Mouse (Mus musculus) gastrocnemius, postnatal 14 days (tissue): Measurements from ENCODE around the gene Fcrlb. TPM values are rescaled to one million over a fixed set of nuclear protein-coding genes. Genes with fewer than 3 reads are reported as not detected.

Experiments
- DNase-seq: peaks from one replicate; pipeline ENCODE4 v3.0.0; 2021; ENCODE audit warnings: mixed read lengths
- intact Hi-C: fragments of 180-260 bp; cut with DNase I; formaldehyde crosslinking; loops from one replicate; pipeline ENCODE4 v1.15.1; 2025; ENCODE audit warnings: low total_unique reads
- total RNA-seq, 2 experiments: library from RNA; stranded (reverse); gene quantifications; 2 replicates each; pipeline ENCODE4 v1.2.3; 2021

The Fcrlb gene
- total RNA-seq, 2 experiments from 2014 or later, result not detected

DNA sequence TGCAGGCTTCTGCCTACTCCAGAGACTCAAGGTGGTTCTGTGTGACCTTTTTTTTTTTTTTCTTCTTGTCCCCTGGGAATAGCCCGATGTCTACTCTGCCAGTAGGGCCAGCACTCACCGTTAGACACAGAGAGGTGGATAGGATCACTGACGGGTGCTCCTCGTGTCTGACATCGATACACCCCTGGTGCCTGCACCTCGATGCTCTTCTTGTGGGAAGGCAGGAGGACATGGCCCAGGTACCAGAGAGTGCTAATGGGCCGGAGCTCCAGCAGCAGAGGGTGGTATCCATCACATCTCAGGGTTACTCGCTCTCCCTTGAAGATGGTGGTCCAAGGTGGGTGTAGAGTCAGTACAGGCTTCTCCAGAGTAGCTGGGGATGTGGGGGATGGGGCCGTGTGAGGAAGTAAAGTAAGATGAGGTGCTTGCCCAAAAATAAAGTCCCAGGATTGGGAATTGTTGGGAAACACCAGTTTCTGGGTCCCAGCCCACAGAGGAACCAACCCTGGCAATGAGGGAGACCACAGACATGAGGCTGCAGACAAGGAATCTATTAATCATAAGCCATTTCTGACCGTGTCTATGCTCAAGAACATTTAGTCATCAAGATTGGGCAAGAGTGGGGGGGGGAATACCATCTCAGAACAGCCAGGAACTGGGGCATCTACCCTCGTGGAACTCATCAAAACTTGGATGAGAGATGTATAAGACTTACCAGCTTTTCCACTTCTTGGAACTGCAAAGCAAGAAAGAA, 657 bp downstream of the Fcrlb start:
- DNase-seq, result no peak
- intact Hi-C loops, result no loop called here

DNA sequence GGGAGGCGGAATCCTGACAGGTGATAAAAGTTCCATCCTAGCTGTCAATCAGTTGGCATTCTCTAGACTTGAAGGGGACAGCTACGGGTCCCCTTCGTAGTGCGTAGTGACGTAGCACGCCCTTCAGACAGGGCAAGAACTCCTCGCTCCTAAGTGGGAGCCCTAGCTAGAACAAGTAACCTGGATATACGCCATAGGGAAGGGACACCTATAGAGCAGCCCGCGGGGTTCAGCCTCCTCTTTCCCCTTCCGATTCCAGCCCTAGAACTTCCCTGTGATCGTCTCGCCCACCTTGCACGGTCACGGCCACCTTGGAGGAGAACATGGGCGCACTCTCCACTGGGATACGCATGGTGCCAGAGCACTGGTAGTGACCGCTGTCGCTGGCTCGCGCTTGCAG, 4.4 kb downstream of the Fcrlb start:
- intact Hi-C loops, result no loop called here
- no peak for DNase-seq

DNA sequence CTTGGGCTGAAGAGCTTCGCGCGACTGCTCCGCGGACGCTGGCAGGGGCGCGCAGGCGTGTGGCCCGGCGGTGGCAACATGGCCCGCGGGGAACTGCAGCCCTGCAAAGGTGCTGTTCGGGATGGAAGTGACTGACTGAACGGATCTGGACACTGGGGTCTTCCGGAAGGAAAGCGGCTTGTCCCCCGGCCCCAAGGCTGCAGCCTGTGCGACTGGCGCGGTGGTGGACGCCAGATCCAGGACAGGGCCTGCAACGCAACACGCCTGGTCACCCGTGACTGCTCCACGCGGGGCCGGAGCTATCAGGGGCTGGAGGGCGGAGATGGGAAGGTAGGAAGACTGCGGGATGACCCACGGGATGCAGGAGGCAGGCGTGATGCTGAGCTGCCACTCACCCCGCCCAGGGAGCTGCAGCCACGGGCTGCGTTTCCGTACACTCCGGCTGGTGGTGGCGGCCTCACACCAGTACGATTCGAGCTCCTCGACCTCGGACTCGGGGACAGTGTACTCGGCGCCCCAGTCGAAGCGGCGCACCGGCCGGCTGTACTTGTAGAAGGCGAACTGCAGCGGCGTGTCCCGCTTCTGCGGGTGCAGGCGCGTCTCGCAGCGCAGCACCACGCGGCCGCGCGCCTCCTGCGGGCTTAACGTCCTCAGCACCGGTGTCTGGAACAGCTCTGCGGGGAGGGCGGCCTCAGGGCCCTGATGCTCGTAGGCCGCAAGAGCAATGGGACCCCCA, 5.1 kb downstream of the Fcrlb start:
- peak; percentile 21 for DNase-seq

DNA sequence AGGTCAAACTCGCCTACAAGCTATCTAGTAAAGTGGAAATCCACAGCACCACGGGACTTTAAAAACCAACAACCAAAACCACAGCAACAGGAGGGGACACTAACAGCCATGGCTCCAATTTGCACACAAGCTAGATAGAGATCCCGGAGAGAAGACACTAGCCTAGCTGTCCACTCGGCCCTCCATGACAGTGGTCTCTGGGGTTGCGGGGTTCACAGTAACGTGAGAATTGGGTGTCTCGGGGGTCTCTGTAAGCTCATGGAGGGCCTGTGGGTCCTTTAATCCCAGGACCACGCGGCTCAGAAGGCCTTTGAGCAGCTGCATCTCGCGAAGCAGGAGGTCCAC, 5.7 kb downstream of the Fcrlb start:
- no peak for DNase-seq
- intact Hi-C loops, result no loop called here

More for the DNA sequence above, 5.1 kb downstream of the Fcrlb start:
- intact Hi-C loops, result no loop called here

DNA sequence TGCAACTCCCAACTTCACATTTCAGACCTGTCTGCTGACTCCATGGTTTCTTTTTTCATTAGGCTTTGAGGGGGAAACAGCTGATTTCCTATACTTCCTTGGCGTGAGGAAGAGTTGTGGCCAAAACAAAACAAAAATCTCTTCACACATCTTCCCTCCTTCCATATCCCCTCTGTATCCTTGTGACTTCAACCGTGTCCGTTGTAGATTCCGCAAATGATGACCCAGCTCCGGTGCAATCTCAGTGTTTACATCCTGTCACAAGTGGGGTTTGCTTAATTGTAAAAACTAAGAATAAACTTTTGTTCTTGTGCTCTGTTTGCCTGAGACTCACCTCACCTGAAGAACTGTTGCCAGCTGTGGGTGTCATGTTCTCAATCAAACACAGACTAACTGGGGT, 9.3 kb downstream of the Fcrlb start:
- intact Hi-C loops, result loop anchor here (2.0 kb wide), 1 partner anchor 91 kb away; no protein-coding TSS in a partner anchor

DNA sequence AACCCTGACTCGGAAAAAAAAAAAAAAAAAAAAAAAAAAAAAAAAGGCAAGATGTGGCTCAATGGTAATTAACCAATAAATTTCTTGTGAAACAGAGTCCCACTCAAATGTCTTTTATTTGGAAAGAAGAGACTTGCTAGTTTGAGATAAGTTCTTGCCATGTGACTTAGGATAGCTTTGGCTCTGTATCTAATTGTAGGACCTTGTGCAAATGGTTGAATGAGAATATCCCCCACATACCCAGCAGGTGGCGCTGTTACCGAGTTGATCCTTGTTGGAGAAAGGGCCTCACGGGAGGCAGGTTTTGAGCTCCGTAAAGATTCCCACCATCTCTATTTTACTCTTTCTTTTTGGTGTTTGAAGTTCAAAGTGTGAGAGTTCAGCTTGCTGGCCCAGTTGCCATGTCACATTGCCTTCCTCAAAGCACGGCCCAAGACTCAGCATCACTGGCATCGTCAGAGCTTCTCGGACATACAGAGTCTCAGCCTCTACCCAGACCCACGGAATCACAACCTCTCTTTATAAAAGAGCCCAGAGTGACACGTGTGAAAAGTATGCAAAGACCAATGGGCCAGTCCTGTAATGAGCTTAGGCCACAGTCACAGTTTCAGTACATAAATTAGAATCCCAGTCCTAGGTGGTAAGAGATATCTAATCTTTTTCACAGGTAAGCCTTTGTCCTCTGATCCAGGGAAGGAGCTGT, 11.1 kb downstream of the Fcrlb start:
- DNase-seq, result peak; percentile 77
- intact Hi-C loops, result loop anchor here (2.0 kb wide), 1 partner anchor 93 kb away; no protein-coding TSS in a partner anchor

More for the DNA sequence above, 9.3 kb downstream of the Fcrlb start:
- no peak for DNase-seq

DNA sequence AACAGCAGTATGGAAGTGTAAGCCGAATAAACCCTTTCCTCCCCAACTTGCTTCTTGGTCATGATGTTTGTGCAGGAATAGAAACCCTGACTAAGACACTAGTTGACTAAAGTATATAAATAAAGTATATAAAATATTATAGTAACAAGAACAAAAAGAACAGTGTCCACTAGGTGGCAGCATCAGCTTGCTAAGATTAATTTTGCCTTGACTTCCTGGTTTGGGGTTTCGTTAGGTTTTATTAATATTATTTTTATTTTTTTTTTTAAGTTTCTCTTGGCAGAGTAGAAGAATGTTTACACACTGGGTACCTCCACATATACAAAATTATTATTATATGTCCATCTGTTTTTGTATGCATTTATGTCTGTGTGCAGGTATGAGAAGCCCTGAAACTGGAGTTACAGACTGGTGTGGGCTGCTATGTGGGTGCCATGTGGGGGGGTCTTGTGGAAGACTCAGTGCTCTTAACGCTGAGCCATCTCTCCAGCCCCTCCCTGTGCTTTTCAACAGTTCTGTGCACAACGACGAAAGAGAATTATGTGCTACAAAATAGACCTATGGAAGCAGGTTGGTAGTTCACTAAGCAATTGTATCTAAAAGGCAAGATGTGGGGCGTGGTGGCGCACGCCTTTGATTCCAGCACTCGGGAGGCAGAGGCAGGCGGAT, 11.8 kb downstream of the Fcrlb start:
- intact Hi-C loops, result no loop called here
- no peak for DNase-seq

DNA sequence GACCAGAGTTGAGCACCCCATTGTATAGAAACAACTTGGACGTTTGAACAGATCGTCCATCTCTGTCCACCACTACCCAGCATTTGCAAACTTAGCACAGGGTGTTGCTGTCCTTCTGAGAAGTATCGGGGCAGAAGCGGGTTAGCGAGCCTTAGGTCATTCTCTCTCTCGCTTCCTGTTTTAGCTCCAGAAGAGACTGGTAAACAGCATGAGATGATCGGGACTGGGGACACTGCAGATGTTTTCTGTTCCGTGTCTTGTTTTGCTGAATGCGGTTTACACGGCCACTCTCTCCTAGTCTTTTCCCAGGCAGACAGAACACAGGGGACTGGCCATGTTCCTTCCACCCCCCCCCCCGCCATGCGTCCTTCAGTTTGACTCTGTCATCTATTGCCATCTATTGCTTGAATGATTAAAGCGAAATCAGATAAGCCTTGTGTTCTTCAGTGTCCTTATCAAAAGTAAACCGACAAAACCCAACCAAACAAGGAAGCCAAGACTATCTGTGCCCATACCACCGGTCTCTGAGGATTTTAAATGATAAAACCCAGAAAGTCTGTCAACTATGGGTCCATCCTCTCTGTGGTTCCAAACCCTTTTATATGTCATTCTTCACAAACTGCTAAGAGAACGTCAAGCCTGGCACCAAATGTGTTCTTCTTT, 14.2 kb downstream of the Fcrlb start:
- intact Hi-C loops, result no loop called here
- no peak for DNase-seq

DNA sequence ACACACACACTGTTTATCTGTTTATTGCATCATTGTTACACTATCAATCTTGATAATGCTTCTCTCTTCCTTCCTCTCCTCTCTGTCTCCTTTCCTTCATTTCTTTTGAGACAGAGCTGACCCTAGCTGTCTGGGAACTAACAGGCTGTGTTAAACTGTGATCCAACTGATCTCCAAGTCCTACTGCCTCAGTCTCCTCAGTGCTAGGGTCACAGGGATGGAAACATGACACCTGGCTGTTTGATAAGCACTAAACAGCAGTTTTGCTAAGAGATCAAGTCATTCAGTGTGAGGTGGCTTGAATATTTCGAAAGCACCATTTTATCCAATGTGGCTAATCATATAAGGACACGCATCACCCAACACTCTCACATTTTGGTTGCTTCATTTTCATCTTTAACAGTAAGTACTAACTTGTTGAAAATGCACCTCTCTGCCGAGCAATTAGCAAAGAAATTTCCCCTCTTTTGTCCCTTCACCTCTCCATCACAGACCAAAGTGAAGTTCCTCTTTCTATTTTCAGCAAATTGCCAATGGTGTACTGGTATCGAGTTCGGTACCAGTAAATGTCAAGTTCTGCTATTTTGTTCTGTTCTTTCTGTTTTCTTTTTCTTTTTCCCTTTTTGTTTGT, 16.0 kb downstream of the Fcrlb start:
- no peak for DNase-seq
- intact Hi-C loops, result no loop called here

DNA sequence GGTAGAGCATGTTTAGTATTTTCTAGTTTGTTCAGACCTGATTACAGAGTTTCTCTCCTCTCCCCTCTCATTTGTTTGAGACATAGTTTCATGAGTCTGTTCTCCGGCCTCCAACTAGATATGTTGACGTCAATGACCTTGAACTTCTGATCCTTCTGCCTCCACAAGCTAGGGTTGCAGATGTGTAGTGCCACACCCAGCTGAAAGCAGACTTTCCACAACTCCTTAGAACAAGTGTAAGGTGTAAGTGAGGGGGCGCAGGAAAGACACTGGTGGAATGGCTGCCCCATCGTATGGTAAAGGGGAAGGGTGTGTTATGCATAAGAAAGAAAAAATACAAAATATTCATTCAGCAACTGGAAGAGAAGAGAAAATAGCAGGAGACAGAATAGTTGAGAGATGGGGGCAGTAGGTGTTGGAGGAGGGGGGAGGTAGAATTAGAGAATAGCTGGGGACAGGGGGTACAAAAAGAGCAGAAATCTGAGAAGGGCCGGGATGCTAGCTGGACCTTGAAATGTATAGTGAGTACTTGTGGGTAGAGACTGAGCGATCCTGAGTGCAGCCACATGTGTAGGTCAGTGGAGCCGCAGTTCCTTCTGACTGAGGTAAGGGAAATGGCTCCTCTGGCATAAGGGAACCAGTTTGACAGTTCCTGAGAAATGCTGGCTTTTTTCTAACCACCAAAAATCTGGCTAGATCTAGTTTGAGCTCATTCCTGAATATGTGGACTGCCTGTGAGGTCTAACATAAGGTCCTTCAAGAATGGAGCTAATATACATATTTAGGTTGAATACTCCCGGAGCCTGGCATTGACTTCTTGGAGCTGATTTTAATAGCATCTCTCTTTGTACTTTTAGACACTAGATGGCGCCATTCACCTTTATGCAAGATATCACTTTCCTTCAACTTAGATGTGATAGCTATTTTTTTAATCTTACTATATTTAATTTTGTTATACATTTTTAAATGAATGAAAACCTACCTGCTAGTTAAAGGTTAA, 17.8 kb downstream of the Fcrlb start:
- DNase-seq, result no peak
- intact Hi-C loops, result no loop called here

DNA sequence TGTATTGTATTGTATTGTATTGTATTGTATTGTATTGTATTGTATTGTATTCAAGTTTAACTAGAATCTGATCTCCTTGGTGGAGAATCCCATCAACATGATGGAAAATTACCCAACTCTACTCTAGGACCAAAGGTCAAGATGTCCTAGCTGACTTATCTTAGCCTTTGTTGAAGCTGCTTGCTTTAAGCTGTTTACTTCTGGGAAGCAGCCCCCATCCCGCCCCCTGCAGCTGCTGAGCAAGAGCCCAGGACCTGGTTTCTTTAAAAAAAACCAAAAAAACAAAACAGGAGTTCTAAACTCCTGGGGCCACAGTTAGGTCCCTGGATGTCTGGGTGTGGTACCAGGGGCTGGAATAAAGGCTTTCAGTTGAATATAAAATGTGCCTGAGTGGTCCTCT, 20.5 kb downstream of the Fcrlb start:
- intact Hi-C loops, result no loop called here
- DNase-seq, result no peak

DNA sequence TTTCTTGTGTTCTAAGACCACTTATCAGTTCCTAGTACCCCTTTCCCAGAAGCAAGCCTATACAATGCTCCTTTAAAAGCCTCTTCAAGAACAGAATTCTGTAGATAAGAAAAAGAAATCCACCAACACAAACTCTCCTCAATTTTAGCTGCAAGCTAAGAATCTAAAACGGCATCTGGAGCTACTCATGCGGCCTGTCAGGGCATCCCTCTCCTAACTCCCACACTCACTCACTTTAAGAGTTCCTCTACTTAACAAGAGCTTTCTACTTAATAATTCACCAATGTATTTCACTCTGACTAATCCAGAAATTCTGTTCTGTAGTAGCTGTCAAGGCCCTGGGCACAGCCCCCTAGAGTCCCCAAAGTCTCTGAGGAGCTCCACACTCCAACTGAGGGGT, 21.1 kb downstream of the Fcrlb start:
- DNase-seq, result no peak
- intact Hi-C loops, result no loop called here

DNA sequence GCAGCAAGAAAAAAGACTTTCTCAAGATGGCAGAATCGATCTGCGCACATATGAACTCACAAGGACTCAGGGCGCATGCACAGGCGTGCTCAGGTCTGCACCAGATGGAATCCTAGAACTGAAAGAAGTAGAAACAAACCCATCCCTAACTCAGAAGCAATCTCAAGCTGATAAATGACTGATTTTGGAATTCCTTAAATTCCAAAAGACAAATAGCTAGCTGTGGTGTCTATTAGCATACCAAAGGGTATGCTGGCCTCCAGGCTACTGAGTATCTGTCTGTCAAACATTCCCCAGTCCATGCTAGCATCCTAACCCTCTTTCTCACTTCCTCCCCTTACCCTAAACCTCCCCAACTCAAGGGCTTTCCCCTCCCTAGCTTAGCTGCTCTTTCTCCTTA, 23.4 kb downstream of the Fcrlb start:
- DNase-seq, result no peak
- intact Hi-C loops, result no loop called here

DNA sequence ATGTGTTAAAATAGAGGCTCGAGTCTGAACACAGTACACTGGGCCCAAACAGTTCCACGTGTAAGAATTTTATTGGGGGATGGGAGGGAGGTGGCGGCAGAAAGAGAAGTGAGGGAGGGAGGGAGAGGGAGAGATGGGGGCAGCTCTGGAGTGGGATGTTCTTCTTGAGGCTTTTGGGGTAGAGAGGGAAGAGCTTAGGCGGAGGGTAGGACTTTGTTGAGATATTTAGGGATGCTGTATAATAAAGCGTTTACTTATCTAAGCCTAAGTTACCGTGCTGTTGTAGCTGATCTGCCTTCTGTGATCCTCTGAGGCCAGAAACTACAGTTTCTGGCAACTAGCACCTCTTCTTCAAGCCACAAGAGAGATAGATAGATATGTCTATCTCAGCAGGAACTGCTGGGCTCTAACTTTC, 26.7 kb downstream of the Fcrlb start:
- DNase-seq, result no peak
- intact Hi-C loops, result no loop called here

DNA sequence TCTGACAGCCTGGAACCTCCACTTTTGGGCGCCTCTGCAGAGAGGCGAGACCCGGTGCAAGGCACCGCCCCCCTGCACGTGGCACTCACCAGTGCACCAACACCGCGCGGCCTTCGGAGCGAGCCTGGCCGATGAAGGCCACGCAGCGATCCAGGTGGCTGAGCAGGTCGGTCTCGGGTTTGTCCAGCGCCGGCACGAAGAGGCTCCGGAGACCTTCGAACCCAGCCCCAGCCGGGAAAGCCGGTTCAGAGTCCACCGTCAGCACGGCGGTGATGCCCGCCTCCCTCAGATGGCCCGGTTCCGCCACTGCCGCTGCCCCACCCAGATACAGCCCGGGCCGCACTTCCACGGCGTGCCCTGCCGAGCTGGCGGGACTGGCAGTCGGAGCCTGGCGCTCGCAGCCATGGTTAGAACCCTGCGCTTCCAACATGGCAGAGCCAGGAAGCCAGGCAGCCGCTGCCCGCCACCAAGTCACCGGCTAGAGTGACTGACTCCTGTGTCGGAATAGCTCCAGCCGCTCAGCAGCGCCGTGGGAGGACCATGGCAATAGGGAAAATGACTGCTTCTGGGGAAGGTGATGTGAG, 27.7 kb downstream of the Fcrlb start, which contains the start of the genes Gm26620 and Dusp12:
Gene Gm26620, plus strand, starts transcription at position 88 of the 584 bp plus-strand sequence.
Gene Dusp12, minus strand, starts transcription at position 563 of the 584 bp plus-strand sequence.
- intact Hi-C loops, result no loop called here
- peak; percentile 86 for DNase-seq

DNA sequence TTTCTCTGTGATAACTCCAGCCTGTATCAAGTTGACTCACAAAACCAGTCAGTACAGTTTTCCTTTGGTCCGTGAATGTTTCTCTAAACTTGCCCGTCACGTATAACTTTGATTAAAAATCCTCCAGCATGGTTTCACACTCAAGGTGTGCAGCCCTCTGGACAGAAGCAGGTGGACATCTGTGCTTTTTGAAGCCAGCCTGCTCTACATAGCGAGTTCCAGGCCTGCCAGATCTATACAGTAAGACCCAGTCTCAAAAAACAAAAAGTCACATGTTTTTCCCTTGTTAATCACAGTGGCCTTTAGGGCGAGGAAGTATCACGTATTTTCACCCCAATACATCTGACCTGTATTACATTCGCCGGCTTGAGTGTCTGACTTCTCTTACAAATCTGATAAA, 28.4 kb downstream of the Fcrlb start:
- intact Hi-C loops, result no loop called here
- DNase-seq, result no peak

DNA sequence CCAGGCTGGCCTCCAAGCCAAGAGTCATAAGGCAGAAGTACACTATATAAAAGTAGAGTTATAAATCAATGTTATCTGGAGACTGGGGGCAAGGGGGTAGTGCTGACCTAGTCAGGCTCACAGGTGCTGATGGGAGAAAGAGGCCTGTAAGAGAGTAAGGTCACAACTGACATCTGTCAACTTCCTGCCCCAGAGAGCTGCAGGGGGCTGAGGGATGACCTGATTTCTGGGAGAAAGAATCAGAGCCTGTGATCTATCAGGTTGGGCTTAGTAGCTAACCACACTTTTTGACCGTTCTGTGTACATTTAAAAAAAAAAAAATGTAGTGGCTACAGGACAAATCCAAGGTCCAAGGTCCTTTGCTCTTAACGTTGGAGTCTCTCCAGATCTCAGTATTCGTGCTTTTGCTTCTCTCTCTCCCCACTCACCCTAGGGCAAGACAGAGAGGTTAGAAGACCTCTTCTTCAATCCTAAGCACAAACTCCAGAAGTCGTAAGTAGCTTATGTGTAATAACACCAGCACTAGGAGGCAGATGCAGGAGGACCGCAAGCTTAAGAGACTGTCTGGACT, 29.7 kb downstream of the Fcrlb start:
- intact Hi-C loops, result no loop called here

More for the DNA sequence above, 29.7 kb downstream of the Fcrlb start:
- no peak for DNase-seq
